Mouse (Mus musculus) induced T-regulatory cell, adult 2 months (primary cell): Measurements from ENCODE around the gene Jpt1.
"Not testable (repeated sequence)": the region's sequence is repeated elsewhere in the genome, so short reads cannot be mapped to it uniquely, and the experiment has no call there.

Experiments used
- DNase-seq: peaks from one replicate; pipeline ENCODE4 v3.0.0-alpha.2; 2012; ENCODE audit warnings: low read depth

Gene Jpt1

GRCm38 (mm10) chr11:115514238-115514663 is at the start of gene Jpt1:
Gene Jpt1 (minus strand): TSS chr11:115514387.
- DNase-seq, result peak; percentile 99

GRCm38 (mm10) chr11:115563406-115563805 is 49.2 kb upstream of the Jpt1 start:
- no peak for DNase-seq

GRCm38 (mm10) chr11:115555717-115556116 is 41.5 kb upstream of the Jpt1 start:
- DNase-seq, result no peak

- peak; percentile 66 for DNase-seq
These were observed 38.6 kb upstream of the Jpt1 start for GRCm38 (mm10) chr11:115552783-115553182.

GRCm38 (mm10) chr11:115543571-115543970 is 29.4 kb upstream of the Jpt1 start:
- DNase-seq, result no peak

- peak; percentile 62 for DNase-seq
These were observed 23.9 kb upstream of the Jpt1 start for GRCm38 (mm10) chr11:115538045-115538444.

GRCm38 (mm10) chr11:115536856-115537568 is 22.8 kb upstream of the Jpt1 start:
- DNase-seq, result peak; percentile 61

- DNase-seq, result peak; percentile 98
These were observed 22.0 kb upstream of the Jpt1 start, which contains the start of gene Sumo2 for GRCm38 (mm10) chr11:115536038-115536681. Gene Sumo2 (minus strand): TSS chr11:115536276.

GRCm38 (mm10) chr11:115535401-115536037 is 21.3 kb upstream of the Jpt1 start:
- peak; percentile 82 for DNase-seq

GRCm38 (mm10) chr11:115534759-115535371 is 20.7 kb upstream of the Jpt1 start:
- DNase-seq, result peak; percentile 50

- not testable (repeated sequence) for DNase-seq
These were observed 12.3 kb upstream of the Jpt1 start for GRCm38 (mm10) chr11:115526446-115526845.

- DNase-seq, result no peak
These were observed 8.5 kb upstream of the Jpt1 start for GRCm38 (mm10) chr11:115522703-115523102.

- DNase-seq, result no peak
These were observed 8.1 kb upstream of the Jpt1 start for GRCm38 (mm10) chr11:115522238-115522637.

- no peak for DNase-seq
These were observed 6.9 kb upstream of the Jpt1 start for GRCm38 (mm10) chr11:115521080-115521479.

- no peak for DNase-seq
These were observed 6.0 kb upstream of the Jpt1 start for GRCm38 (mm10) chr11:115520218-115520617.

- DNase-seq, result no peak
These were observed 5.4 kb upstream of the Jpt1 start for GRCm38 (mm10) chr11:115519581-115519980.

GRCm38 (mm10) chr11:115518693-115519092 is 4.5 kb upstream of the Jpt1 start:
- no peak for DNase-seq

GRCm38 (mm10) chr11:115516942-115517341 is 2.8 kb upstream of the Jpt1 start:
- DNase-seq, result no peak

- DNase-seq, result peak; percentile 56
These were observed 834 bp upstream of the Jpt1 start for GRCm38 (mm10) chr11:115515021-115515420.

- DNase-seq, result peak; percentile 67
These were observed 633 bp downstream of the Jpt1 start for GRCm38 (mm10) chr11:115513271-115514237.
